Mouse (Mus musculus): ENCODE measurements around the gene Ddx4. TPM values are rescaled to one million over a fixed set of nuclear protein-coding genes. Genes with fewer than 3 reads are reported as not detected.

Ddx4 gene
- not detected for polyA plus RNA-seq (2017; shearing (Covaris generic))

GRCm38 (mm10) chr13:112652205-112652604 lies at the start of gene Ddx4:
Gene Ddx4, minus strand, starts transcription at chr13:112652475.

GRCm38 (mm10) chr13:112660574-112661381 lies 8.5 kb upstream of the Ddx4 start, which contains the start of gene Slc38a9:
Gene Slc38a9, plus strand, starts transcription at chr13:112660751.

GRCm38 (mm10) chr13:112594260-112594659 lies 58.0 kb downstream of the Ddx4 start, which contains the start of gene Il31ra:
Gene Il31ra, minus strand, starts transcription at chr13:112594360.

Other genes starting within 250 kb of the Ddx4 start
- gene Il6st, start 188.4 kb downstream of the Ddx4 start, polyA plus RNA-seq (2017; shearing (Covaris generic)) = 262 TPM
- gene Il31ra, start 58.1 kb downstream of the Ddx4 start, polyA plus RNA-seq (2017; shearing (Covaris generic)) = not detected
- gene Slc38a9, start 8.3 kb upstream of the Ddx4 start, polyA plus RNA-seq (2017; shearing (Covaris generic)) = 43.7 TPM
- 8.8 TPM for gene Plpp1, start 148.3 kb upstream of the Ddx4 start, polyA plus RNA-seq (2017; shearing (Covaris generic))